Mouse (Mus musculus) right cerebral cortex, postnatal 25 days (tissue): ENCODE measurements around the gene Lrrd1.
"Not testable (repeated sequence)": the region's sequence is repeated elsewhere in the genome, so short reads cannot be mapped to it uniquely, and the experiment has no call there.

ENCODE experiments used
- DNase-seq: peaks from one replicate; pipeline ENCODE4 v3.0.0; 2022

The Lrrd1 gene

DNA sequence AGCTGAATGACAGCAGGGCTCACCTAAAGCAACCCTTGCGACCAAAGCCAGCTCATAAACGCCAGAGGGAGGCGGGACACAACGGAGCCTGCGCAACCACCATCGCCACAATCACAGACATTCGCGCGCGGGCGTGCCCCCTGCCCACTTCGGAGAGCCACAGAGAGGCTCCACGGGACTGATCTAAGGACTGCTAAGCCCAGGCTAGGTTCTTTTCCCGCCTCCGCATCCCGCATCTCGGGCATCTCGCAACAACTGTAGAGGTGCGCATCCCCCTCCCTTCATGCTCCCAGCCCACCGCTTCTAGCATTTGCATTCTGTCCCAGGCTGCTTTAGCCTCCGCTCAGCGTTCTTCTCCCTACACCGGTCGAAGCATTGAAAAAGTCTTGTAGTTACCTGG is at the start of gene Lrrd1:
Lrrd1 (plus strand) TSS at position 148 of the 400 bp plus-strand sequence.
- DNase-seq, result peak; percentile 8

DNA sequence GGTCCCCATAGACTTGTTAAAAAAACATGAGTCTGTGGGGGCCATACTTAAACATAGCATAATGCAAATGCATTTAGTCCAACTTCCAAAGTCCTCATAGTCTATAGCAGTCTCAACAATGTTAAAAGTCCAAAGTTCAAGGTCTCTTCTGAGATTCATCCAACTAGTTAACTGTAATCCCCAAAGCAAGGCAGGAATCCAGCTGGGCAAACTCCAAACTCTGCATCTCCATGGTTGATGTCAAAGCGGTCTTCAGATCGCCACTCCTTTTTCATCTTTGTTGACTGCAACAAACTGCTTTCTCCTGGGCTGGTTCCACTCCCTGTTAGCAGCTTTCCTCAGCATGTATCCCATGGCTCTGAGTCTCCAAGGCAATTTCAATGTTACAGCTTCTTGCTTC is 47.9 kb upstream of the Lrrd1 start:
- DNase-seq, result not testable (repeated sequence)

DNA sequence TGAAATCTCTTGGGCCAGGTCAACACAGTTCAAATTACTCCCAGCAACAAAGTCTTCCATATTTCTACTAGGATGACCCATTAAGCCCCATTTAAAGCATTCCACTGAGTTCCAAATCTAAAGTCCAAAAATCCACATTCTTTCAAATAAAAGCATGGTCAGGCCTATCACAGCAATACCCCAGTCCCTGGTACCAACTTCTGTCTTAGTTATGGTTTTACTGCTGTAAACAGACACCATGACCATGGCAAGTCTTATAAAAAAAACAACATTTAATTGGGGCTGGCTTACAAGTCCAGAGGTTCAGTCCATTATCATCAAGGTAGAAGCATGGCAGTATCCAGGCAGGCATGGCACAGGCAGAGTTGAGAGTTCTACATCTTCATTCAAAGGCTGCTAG is 46.3 kb upstream of the Lrrd1 start:
- not testable (repeated sequence) for DNase-seq

DNA sequence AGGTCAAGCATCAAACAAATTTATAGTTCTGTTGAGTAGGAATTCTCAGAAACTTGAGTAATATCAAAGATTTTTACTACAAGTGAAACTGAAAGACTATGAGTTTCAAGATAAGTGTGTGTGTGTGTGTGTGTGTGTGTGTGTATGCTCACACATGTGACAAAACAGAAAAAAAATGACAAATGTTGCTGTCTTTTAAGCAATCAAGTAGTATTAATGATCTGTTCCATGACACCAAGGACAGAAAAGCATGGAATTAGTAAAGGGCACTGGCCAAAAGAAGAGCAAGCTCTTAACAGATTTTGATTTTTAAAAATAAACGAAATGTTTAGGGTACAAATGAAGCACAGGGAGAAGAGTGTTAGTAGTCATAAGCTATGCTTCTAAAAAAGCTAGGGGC is 44.9 kb upstream of the Lrrd1 start:
- no peak for DNase-seq

GRCm38 (mm10) chr5:3800881-3801280 is 44.1 kb upstream of the Lrrd1 start:
- DNase-seq, result no peak

GRCm38 (mm10) chr5:3801672-3802432 is 43.1 kb upstream of the Lrrd1 start:
- peak; percentile 11 for DNase-seq

- peak; percentile 91 for DNase-seq
Observed at GRCm38 (mm10) chr5:3802433-3803291, 42.3 kb upstream of the Lrrd1 start, which contains the start of the genes Ankib1 and Krit1. Ankib1 (minus strand) TSS chr5:3802925. Krit1 (plus strand) TSS chr5:3803184.

DNA sequence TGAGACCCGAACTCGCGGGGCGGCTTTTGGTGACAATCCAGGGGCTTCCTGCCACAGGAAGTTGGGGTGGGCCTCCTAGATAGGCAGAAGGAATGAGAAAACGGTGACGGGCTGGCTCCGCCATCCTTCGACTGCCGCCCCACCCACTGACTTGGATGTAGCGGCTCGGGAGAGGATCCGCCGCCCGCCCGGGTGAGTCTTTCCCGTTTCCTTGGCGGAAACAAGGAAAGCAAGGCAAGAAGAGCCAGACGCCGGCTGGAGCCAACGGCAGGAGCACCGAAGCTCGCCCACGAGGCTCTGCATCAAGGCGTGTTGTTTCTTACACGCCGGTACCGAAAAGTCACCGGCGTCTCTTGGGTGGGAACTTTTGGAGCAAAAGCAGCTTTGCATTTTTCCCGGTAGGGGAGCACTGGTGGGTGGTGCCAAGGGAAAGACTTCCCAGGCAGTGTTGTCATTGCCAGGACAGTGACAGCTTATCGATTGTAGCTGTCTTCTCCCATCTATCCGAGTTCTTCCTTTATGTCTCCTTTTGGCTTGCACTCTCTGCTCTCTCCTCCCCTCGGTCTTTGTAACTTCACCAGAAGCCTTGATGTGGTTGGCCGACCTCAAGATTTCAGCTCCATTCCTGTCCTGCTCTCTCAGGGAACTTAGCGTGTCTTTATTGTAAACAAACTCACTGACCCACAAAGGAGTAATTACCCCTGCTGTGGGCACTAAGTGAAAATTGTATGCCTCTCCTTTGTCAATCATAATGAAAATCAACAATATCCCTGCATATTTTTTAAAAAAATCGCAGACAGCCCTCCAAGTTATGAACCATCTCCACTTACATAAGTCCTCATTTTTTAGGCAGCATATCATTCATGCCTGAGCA is 41.4 kb upstream of the Lrrd1 start:
- no peak for DNase-seq

DNA sequence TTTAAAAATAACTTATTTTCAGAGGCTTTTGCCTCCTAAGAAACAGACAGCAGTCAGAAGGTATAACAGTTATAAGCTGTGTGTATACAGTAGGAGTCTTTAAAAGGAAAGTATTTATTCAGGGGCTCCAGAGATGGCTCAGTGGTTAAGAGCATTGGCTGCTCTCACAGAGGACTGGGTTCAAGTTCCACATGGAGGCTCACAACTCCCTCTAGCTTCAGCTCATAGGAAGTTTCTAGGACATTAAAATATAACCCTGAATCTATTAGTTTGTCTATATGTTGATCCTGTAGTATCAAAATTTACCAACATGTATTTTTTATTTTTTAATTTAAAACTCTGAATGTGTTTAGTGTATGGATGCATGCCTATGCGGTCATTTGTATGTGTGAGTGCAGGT is 36.5 kb upstream of the Lrrd1 start:
- DNase-seq, result no peak

GRCm38 (mm10) chr5:3834107-3834506 is 10.9 kb upstream of the Lrrd1 start:
- DNase-seq, result no peak

GRCm38 (mm10) chr5:3870161-3870560 is 25.2 kb downstream of the Lrrd1 start:
- DNase-seq, result no peak

DNA sequence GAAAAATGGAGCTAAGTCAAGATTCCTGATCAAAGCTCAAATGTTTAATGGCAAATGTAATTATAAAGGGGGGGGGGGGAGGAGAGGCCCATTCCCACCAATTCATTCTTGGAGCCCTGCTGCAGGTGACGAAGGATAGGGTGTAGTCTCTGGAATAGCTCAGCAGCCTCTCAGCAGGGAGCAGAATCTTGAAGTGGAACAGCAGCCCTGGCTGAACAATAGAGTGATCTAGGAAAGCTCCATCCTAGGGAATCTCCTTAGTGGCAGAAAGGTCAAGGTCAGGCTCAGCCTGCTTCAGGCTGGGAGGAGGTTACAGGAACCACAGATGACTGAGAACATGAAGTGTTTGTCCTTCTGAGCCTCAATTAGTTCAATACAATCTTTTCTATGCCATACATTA is 27.4 kb downstream of the Lrrd1 start:
- no peak for DNase-seq

GRCm38 (mm10) chr5:3873485-3873884 is 28.5 kb downstream of the Lrrd1 start:
- no peak for DNase-seq

- not testable (repeated sequence) for DNase-seq
Observed at GRCm38 (mm10) chr5:3886862-3887261, 41.9 kb downstream of the Lrrd1 start.

DNA sequence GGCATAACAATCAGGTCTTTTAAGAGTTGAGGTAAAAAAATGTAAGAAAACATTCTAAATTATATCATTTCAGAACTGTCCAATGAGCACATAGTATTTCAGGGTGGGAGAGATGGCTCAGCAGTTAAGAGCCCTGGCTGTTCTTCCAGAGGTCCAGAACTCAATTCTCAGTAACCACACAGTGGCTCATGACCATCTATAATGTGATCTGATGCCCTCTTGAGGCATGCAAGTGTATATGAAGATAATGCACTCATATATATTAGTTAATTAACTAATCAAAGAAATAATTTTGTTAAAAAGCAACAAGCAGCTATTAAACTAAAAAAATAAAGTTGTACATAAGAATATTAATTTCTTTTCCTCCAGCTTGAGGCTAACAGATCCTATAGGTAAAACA is 44.2 kb downstream of the Lrrd1 start:
- DNase-seq, result no peak

DNA sequence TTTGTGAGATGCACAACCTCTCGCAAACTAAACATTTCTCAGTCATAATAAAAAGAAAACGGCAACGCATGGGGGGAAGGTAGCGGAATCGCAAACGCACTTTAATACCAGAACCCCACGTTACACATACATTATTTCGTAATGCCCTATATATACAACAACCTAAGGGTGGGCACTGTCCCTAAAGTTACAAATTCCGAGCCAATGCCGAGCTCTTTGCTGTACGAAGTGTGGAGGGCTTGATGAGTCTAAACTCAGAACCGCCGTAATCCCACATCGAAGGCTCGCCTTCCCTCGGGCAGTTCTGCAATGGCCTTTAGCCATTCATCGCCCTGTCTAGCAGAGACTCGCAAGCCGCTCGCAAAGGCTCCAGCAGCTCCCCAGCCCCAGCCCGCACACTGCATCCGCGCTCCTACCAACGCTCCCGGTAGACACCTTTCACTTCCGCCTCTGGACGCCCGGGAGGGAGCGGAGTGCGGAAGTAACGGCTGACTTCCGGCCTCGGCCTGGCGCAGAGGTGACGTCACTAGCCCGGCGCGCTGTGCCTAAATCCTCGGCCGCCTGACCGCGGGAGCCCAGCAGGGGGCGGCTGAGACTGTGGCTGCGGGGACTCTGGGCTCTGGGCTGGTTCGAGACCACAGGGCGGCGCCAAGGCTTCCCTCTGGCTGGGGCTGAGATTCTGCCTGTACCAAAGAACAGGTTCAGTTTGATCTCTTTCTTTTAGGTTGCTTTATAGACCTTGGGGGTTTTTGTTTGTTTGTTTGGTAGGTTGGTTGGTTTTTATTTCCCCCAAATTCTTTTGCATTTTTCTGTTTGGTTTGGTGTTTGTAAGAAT is 48.7 kb downstream of the Lrrd1 start, which contains the start of gene Mterf1a:
Mterf1a (minus strand) TSS at position 475 of the 835 bp plus-strand sequence.
- DNase-seq, result peak; percentile 15

DNA sequence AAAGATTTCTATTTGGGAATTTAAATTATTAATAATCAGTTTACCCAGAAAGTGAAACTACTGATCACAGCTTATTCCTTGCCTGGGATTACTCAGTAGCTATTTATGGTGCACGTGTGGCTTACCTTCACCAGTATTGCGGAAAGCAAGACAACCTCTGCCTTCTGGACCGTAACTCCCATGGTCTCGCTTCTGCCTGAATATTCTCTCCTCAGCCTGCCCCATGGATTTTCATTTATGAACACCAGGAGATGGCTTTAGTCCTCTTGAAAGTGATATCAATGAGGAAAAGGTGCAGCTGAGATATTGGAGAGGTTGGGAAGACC is 49.3 kb downstream of the Lrrd1 start:
- not testable (repeated sequence) for DNase-seq

- no peak for DNase-seq
Observed at GRCm38 (mm10) chr5:3905471-3905870, 60.5 kb downstream of the Lrrd1 start.
